Mouse (Mus musculus) cortical plate, adult 2 months (tissue): Measurements from ENCODE around the gene Cfap206.

Experiments
- CTCF ChIP-seq: fragments of 200-500 bp; IDR thresholded peaks from 2 replicates; pipeline ENCODE4 v1.5.1; 2011; ENCODE audit warnings: mild to moderate bottlenecking, control low read depth, low read length; ENCODE audit not compliant: insufficient read depth; ENCODE audit errors: extremely low read depth
- POLR2A ChIP-seq: fragments of 200-500 bp; IDR thresholded peaks from 2 replicates; pipeline ENCODE4 v1.6.1; 2011; ENCODE audit warnings: mild to moderate bottlenecking, low read length, control low read depth; ENCODE audit not compliant: insufficient read depth; ENCODE audit errors: extremely low read depth

DNA sequence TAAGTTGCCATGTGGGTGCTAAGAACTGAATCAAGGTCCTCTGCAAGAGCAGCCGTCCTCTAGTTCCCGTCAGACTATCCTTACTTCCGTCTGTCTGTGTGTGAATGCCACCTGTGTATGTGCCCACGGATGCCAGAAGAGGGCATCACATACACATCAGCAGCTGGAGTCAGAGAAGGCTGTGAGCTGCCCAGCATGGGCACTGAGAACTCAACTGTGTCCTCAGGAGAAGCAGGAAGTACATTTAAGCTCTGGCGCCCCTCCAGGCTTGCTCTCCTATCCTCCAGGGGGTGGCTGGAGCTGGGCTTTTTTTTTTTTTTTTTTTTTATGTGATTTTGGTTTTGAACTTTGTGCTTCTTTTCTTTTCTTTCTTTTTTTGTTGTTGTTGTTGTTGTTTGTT lies 49.5 kb downstream of the Cfap206 start:
- TF ChIP-seq CTCF (no peak), POLR2A (no peak)
